Mouse (Mus musculus) midbrain, embryonic 15.5 days (tissue): ENCODE data around the gene Nsun4. TPM values are rescaled to one million over a fixed set of nuclear protein-coding genes. Genes with fewer than 3 reads are reported as not detected.
A peak's percentile ranks its signal among the peaks of the same experiment; 100 is the strongest.

Source experiments
- ATAC-seq: fragments of 200-750 bp; cut with Nextera tagmentation; replicated peaks from 2 replicates; pipeline ENCODE4 v1.8.0; 2017; ENCODE audit warnings: moderate TSS enrichment
- H3K27ac ChIP-seq: fragments of 300-500 bp; sonication (generic); 2 replicates; pipeline ENCODE4 v1.5.1; 2015; ENCODE audit warnings: mild to moderate bottlenecking, inconsistent platforms
- H3K27me3 ChIP-seq: fragments of 300-500 bp; sonication (generic); replicated peaks from 2 replicates; pipeline ENCODE4 v1.6.1; 2015; ENCODE audit warnings: inconsistent platforms
- H3K36me3 ChIP-seq: fragments of 300-500 bp; sonication (generic); replicated peaks from 2 replicates; pipeline ENCODE4 v1.6.1; 2015; ENCODE audit warnings: inconsistent platforms
- H3K4me1 ChIP-seq: fragments of 300-500 bp; sonication (generic); 2 replicates; pipeline ENCODE4 v1.6.1; 2015; ENCODE audit warnings: inconsistent platforms
- H3K4me2 ChIP-seq: fragments of 300-500 bp; sonication (generic); 2 replicates; pipeline ENCODE4 v1.6.1; 2015; ENCODE audit warnings: inconsistent platforms, mild to moderate bottlenecking, moderate library complexity
- H3K4me3 ChIP-seq: fragments of 300-500 bp; sonication (generic); 2 replicates; pipeline ENCODE4 v1.5.1; 2015; ENCODE audit warnings: mild to moderate bottlenecking, inconsistent platforms
- H3K9ac ChIP-seq: fragments of 300-500 bp; sonication (generic); 2 replicates; pipeline ENCODE4 v1.6.1; 2015; ENCODE audit warnings: mild to moderate bottlenecking, inconsistent platforms
- H3K9me3 ChIP-seq: fragments of 300-500 bp; sonication (generic); 2 replicates; pipeline ENCODE4 v1.6.1; 2016; ENCODE audit warnings: inconsistent platforms
- WGBS: fragments of 180-500 bp; shearing (Covaris S2); methylation state at CpG from one replicate; pipeline ENCODE4 v1.1.7; 2015; ENCODE audit warnings: mixed read lengths; 5-methylcytosine and 5-hydroxymethylcytosine counted together
- polyA plus RNA-seq: library from polyadenylated mRNA; unstranded; fragments of >200 nt; fragmentation: Nextera tagmentation; extraction: Ambion mirVana; gene quantifications from 2 replicates; pipeline ENCODE4 v1.2.1, GENCODE M21; 2015

The Nsun4 gene
- polyA plus RNA-seq, 1 experiment from 2014 or later = 13.5 TPM

DNA sequence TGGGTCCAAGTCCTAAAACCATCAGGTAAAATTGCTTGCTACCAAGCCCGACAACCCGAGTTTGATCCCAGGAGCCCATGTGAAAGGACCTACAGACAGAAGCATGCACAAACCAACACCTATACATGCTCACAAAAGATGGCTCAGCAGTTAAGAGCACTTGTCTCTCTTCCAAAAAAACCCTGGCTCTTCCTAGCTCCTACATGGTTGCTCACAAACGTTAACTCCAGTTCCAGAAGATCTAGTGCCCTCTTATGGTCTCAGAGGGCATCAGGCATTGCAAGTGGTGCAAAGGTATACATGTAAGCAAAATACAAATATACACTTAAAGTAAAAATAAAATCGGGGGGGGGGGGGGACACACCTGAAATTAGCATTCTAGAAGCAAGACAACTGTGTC lies 19.5 kb upstream of the Nsun4 start:
- H3K9ac ChIP-seq = no peak overlapping the region; the same call in 1 of the 2 replicates
- no peak overlapping the region for H3K4me3 ChIP-seq
- H3K36me3 ChIP-seq = peaks cover 10% of the 10 kb centered on the region; the same call in 1 of the 2 replicates
- H3K9me3 ChIP-seq = no peaks in the 10 kb centered on the region
- no peak overlapping the region for H3K27ac ChIP-seq
- no peak for ATAC-seq
- H3K4me1 ChIP-seq = peaks cover 37% of the 10 kb centered on the region
- WGBS = 60% methylated on average over 4 of the region's 4 CpGs
- peak overlapping the region; percentile 3; the same call in 1 of the 2 replicates for H3K4me2 ChIP-seq
- no peaks in the 10 kb centered on the region for H3K27me3 ChIP-seq

DNA sequence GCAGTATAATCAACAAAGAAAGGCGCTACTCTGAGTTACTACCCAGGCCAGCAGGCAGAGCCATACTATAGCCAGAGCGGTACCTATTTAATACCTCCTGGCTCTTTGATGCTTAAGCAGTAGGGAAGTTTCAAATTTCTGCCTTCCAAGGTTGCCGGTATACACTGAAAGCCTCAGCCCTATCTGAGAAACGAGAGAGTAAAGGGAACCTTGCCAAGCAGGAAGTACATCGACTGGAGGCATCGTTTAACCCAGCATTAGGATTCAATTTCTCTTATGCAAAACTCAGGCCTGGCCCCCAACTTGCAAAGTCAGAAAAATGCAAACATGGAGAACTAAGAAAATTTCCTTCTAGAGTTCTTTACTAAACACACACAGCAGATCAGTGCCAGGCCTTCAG lies 16.4 kb upstream of the Nsun4 start:
- ATAC-seq = no peak
- Histone ChIP-seq H3K27ac (no peak overlapping the region), H3K9me3 (no peaks in the 10 kb centered on the region), H3K4me1 (peaks cover 22% of the 10 kb centered on the region), H3K27me3 (no peaks in the 10 kb centered on the region), H3K4me2 (no peak overlapping the region), H3K36me3 (peaks cover 14% of the 10 kb centered on the region), H3K9ac (no peak overlapping the region), H3K4me3 (no peak overlapping the region)
- 89% methylated on average over 6 of the region's 6 CpGs for WGBS

DNA sequence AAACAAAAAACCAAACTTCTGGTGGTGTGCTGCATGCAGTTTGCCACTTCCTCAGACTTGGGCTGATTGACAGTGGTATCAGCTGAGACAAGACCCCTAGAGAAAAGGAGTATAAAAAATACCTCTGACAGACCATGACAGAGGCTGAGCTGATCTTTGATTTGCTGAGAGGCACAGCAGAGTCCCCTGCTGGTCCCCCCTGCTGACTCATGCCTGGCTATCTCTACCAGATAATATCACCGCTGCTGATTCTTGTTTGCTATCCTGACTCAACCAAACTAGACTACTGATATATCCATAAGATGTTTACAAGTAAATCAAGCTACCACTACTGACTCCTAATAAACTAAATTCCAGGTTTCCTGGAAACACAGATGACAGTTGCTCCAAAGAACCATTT lies 10.2 kb upstream of the Nsun4 start:
- no peaks in the 10 kb centered on the region for H3K27me3 ChIP-seq
- no peak overlapping the region for H3K4me3 ChIP-seq
- H3K36me3 ChIP-seq = peaks cover 9% of the 10 kb centered on the region
- 34% methylated on average over 1 of the region's 1 CpGs for WGBS
- H3K9ac ChIP-seq = no peak overlapping the region
- ATAC-seq = no peak
- no peak overlapping the region for H3K4me2 ChIP-seq
- H3K27ac ChIP-seq = no peak overlapping the region
- H3K4me1 ChIP-seq = no peaks in the 10 kb centered on the region
- H3K9me3 ChIP-seq = no peaks in the 10 kb centered on the region

DNA sequence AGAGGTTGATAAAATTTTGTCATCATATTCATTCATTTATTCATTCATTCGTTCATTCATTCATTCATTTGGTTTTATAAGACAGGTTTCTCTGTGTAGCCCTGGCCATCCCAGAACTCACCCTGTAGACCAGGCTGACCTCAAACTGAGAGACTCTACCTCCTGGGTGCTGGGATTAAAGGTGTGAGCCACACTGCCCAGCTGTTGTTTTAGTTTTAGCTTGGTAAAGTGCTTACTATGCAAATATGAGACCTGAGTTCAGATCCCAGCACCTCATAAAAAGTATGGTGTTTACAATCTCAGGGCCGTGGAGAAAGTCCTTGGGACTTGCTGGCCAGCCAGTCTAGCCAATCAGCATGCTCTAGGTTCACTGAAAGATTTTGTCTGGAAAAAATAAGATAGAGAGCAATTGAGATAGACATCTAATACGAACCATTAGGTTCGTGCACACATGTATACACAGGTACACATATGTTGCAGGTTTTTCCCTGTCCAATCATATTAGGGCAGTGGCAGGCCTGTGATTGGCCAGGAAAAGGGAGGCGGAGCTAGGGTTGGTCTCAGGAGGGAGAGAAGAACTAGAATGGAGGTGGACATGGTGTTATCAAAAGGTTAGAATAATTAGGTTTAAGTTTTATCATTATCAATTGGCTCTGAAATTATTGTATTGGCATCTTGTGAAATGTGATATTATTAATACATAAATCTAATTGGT lies 5.5 kb upstream of the Nsun4 start:
- H3K4me3 ChIP-seq = no peak overlapping the region
- H3K9me3 ChIP-seq = no peaks in the 10 kb centered on the region
- no peak overlapping the region for H3K9ac ChIP-seq
- H3K27ac ChIP-seq = no peak overlapping the region
- H3K36me3 ChIP-seq = no peaks in the 10 kb centered on the region
- H3K4me2 ChIP-seq = no peak overlapping the region
- no peak for ATAC-seq
- H3K4me1 ChIP-seq = peaks cover 4% of the 10 kb centered on the region; the same call in 1 of the 2 replicates
- no peaks in the 10 kb centered on the region for H3K27me3 ChIP-seq
- WGBS = 82% methylated on average over 5 of the region's 5 CpGs

DNA sequence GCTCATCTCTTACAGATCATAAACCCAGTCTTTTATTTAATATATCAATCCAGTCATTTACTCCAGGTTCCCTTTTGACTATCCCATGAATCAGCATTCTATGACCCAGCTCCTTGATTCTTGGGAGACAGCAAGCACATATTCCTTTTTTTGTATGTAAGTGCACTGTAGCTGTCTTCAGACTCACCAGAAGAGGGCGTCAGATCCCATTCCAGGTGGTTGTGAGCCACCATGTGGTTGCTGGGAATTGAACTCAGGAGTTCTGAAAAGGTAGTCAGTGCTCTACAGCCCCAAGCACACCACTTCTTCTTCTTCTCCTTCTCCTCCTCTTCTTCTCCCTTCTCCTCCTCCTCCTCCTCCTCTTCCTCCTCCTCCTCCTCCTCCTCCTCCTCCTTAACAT lies 3.9 kb upstream of the Nsun4 start:
- Histone ChIP-seq H3K9me3 (no peaks in the 10 kb centered on the region), H3K27me3 (no peaks in the 10 kb centered on the region), H3K4me2 (no peak overlapping the region), H3K9ac (no peak overlapping the region), H3K36me3 (no peaks in the 10 kb centered on the region), H3K4me1 (peaks cover 13% of the 10 kb centered on the region; the same call in 1 of the 2 replicates), H3K27ac (no peak overlapping the region), H3K4me3 (no peak overlapping the region)
- ATAC-seq = no peak
- WGBS = 0% methylated on average over 1 of the region's 1 CpGs

DNA sequence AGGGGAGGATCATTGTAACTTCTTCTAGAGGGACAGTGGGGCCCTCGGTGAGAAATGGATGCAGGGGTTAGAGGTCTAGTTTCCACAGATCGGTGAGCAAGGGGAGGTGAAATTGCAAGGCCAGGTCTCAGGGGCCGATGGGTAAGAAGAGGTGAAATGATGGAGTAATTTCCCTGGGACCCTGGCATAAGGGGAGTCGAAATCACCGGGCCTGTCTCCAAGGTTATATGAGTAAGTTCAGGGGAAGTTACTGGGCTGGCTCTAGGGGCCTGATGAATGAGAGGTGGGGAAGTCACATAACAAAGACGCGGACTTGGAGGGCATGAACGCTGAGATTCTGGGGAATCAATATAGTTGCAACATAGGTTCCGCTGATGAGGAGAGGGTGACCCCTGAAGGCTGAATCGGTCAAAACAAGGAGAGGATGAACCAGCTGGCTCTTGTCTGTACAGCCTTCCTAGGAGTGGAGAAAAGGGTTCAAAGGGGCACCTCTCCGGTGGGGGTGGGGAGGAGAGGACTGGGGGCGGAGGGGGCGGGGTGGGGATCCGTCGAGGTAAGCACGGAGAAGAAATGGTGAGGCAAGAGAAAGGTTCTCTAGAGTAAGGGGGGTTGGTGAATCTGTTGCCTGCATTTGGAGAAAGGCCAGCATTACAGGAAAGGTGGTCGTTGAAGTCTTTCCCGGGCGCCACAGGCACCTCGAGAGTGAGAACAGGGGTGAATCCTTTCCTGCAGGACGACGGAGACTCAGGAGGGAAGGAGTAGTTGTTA lies 966 bp downstream of the Nsun4 start:
- H3K36me3 ChIP-seq = no peaks in the 10 kb centered on the region
- H3K9me3 ChIP-seq = no peaks in the 10 kb centered on the region
- 10% methylated on average over 22 of the region's 22 CpGs for WGBS
- peak overlapping the region; percentile 54 for H3K9ac ChIP-seq
- peak overlapping the region; percentile 65 for H3K4me2 ChIP-seq
- H3K4me1 ChIP-seq = peaks cover 17% of the 10 kb centered on the region; the same call in 1 of the 2 replicates
- H3K4me3 ChIP-seq = peak overlapping the region; percentile 67
- no peaks in the 10 kb centered on the region for H3K27me3 ChIP-seq
- peak overlapping the region; percentile 85 for H3K27ac ChIP-seq
- peak; percentile 58 for ATAC-seq

DNA sequence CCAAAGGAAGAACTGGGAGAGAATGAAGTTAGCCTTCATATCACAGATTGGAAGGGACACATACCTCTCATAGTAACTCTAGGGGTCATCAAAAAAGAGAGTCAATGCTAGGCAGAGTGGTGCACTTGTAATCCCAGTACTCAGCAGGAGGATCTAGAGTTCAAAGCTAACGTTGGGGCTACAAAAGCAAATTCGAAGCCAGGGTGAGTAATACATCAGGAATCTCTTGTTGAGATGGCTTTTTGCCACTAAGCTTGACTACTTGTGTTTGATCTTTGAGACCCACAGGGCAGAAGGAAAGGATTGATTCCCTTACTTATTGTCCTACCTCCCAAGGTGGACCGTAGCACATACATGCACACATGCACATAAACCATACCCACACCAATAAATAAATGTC lies 4.5 kb downstream of the Nsun4 start:
- no peak overlapping the region for H3K4me2 ChIP-seq
- H3K36me3 ChIP-seq = no peaks in the 10 kb centered on the region
- no peak for ATAC-seq
- H3K27me3 ChIP-seq = no peaks in the 10 kb centered on the region
- no peak overlapping the region for H3K9ac ChIP-seq
- H3K4me1 ChIP-seq = peaks cover 14% of the 10 kb centered on the region; the same call in 1 of the 2 replicates
- no peaks in the 10 kb centered on the region for H3K9me3 ChIP-seq
- H3K27ac ChIP-seq = no peak overlapping the region
- WGBS = 86% methylated on average over 3 of the region's 3 CpGs
- no peak overlapping the region for H3K4me3 ChIP-seq

DNA sequence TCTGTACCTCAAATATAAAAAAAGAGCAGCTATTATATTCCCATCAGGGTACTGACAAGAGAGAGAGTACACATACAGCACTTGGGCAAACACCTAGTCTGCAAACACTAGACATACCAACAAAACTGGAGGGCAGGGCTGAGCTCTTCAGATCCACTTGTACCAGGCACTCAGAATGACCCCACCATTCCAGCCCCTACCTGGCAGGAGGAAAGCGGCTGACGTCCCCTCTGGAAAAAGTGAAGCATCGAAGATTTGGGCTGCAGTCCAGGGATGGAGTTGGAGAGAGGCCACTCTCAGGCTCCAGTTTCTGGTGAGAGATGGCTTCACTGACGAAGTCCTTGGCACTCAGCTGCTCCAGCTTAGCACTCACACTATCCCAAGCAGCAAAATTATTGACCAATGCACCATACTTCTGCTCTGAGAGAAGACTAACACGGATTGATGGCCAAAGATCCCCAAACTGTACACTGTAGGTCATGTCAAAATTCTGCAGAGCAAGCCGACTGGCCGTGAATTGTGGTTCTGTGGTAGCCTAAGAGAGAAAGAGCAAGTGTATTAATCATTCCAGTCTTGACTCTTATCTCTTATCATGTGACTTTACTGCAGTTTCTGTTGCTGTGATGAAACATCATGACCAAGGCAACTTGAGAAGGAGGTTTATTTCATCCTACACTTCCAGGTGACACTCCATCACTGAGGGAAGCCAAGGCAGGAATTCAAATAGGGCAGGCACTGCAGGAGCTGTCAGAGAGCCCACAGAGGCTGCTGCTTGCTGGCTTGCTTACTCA lies 5.4 kb downstream of the Nsun4 start:
- Histone ChIP-seq H3K4me3 (no peak overlapping the region), H3K27me3 (no peaks in the 10 kb centered on the region), H3K36me3 (no peaks in the 10 kb centered on the region), H3K27ac (no peak overlapping the region), H3K4me1 (peaks cover 11% of the 10 kb centered on the region; the same call in 1 of the 2 replicates), H3K9me3 (no peaks in the 10 kb centered on the region), H3K4me2 (no peak overlapping the region), H3K9ac (no peak overlapping the region)
- WGBS = 81% methylated on average over 7 of the region's 7 CpGs
- no peak for ATAC-seq

DNA sequence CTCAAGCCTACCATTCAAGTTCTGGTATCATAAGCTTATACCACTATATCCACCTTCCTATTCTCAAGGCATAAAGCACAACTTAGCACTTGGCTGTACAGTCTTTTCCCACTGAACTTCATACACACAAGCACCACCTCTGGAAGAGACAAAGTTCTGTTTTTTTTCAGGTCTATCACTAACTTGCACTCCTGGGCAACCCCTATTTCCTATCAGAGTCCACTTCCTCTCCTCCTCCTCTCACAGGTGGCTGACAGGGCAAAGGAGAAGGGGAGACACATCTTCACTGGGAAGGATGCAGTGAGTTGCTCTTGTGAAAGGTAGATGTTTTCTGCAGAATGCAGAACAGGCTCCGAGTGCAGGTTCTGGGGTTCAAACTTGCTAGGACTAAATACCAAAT lies 6.0 kb downstream of the Nsun4 start:
- H3K36me3 ChIP-seq = no peaks in the 10 kb centered on the region
- WGBS = 91% methylated on average over 1 of the region's 1 CpGs
- ATAC-seq = no peak
- no peak overlapping the region for H3K9ac ChIP-seq
- H3K4me3 ChIP-seq = no peak overlapping the region
- H3K4me1 ChIP-seq = peaks cover 5% of the 10 kb centered on the region; the same call in 1 of the 2 replicates
- no peak overlapping the region for H3K4me2 ChIP-seq
- H3K27me3 ChIP-seq = no peaks in the 10 kb centered on the region
- no peaks in the 10 kb centered on the region for H3K9me3 ChIP-seq
- no peak overlapping the region for H3K27ac ChIP-seq

DNA sequence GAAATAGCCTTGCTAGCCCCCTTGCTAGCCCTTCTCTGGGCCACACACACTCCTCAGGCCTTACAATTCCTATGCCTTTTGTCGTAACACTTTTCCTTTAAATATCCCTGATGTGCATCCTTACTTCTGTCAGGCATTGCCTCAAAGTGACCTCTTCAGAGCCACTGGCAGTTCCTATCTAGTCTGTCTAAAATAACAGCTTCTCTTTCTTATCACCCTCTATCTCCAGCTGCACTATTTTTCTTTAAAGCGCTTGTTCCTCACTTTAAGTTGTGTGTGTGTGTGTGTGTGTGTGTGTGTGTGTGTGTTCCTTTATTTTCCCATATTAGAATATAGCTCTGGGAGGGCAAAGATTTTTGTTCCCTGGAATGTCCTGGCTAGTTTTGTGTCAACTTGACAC lies 7.1 kb downstream of the Nsun4 start:
- WGBS = 91% methylated on average over 2 of the region's 2 CpGs
- ATAC-seq = no peak

DNA sequence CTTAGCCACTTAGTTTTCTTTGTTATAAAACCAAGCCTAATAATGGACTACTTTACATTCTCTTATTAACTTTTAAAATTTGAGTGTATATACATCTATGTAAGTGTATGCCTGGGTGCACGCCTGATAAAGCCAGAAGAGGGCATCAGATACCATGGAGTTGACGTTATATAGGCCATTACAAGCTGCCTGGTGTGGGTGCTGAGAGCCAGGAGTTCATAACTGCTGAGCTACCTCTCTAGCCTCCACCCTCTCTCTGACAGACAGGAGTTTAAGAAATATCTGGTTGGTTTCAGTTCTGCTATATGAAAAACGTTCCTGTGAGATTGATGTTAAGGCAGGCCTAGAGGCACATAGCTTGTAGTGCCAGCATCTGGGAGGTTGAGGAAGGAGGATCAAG lies 11.5 kb downstream of the Nsun4 start:
- Histone ChIP-seq H3K4me3 (no peak overlapping the region), H3K36me3 (0 out of 2 replicates have a peak, but pooled peaks cover 2% of the 10 kb centered on the region), H3K27ac (no peak overlapping the region), H3K4me2 (no peak overlapping the region), H3K9me3 (no peaks in the 10 kb centered on the region), H3K27me3 (no peaks in the 10 kb centered on the region), H3K9ac (no peak overlapping the region), H3K4me1 (no peaks in the 10 kb centered on the region)
- ATAC-seq = no peak
- WGBS = 83% methylated on average over 3 of the region's 3 CpGs

More for the DNA sequence above, 7.1 kb downstream of the Nsun4 start:
- Histone ChIP-seq H3K4me1 (no peaks in the 10 kb centered on the region), H3K4me3 (no peak overlapping the region), H3K4me2 (no peak overlapping the region), H3K27ac (no peak overlapping the region), H3K9me3 (no peaks in the 10 kb centered on the region), H3K36me3 (no peaks in the 10 kb centered on the region), H3K27me3 (no peaks in the 10 kb centered on the region), H3K9ac (no peak overlapping the region)

DNA sequence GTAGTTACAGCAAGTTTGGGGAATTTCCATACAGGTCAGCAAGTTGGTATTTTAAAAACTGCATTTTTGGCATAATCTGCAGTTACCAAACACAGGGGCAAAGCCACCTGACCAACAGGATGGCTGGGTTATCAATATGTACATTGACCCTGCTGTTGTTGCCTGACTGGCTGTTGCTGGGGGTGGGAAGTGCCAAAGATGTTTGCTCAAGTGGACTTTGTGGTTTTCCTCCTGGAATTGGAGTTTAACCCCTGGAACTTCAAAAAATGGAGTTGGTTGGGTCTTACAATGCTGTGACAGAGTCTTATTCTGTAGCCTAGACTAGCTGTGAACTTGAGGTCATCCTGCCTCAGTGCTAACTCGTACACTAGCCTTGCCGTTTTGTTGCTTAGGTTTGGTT lies 13.2 kb downstream of the Nsun4 start:
- H3K27me3 ChIP-seq = no peaks in the 10 kb centered on the region
- no peak overlapping the region for H3K27ac ChIP-seq
- H3K9ac ChIP-seq = no peak overlapping the region
- H3K4me1 ChIP-seq = no peaks in the 10 kb centered on the region
- no peaks in the 10 kb centered on the region for H3K9me3 ChIP-seq
- 95% methylated on average over 2 of the region's 2 CpGs for WGBS
- no peak overlapping the region for H3K4me3 ChIP-seq
- 0 out of 2 replicates have a peak, but pooled peaks cover 2% of the 10 kb centered on the region for H3K36me3 ChIP-seq
- H3K4me2 ChIP-seq = no peak overlapping the region
- ATAC-seq = no peak
